Mouse (Mus musculus) spleen, adult 2 months (tissue): ENCODE measurements around the gene Tpcn2.

ENCODE experiments used
- CTCF ChIP-seq: fragments of 200-500 bp; IDR thresholded peaks from 2 replicates; pipeline ENCODE4 v1.5.1; 2011; ENCODE audit warnings: mild to moderate bottlenecking, inconsistent platforms; ENCODE audit not compliant: insufficient read depth, insufficient read length, insufficient replicate concordance; ENCODE audit errors: extremely low read depth
- POLR2A ChIP-seq: fragments of 200-500 bp; IDR thresholded peaks from 2 replicates; pipeline ENCODE4 v1.6.1; 2011; ENCODE audit warnings: low read depth, low read length, inconsistent platforms

DNA sequence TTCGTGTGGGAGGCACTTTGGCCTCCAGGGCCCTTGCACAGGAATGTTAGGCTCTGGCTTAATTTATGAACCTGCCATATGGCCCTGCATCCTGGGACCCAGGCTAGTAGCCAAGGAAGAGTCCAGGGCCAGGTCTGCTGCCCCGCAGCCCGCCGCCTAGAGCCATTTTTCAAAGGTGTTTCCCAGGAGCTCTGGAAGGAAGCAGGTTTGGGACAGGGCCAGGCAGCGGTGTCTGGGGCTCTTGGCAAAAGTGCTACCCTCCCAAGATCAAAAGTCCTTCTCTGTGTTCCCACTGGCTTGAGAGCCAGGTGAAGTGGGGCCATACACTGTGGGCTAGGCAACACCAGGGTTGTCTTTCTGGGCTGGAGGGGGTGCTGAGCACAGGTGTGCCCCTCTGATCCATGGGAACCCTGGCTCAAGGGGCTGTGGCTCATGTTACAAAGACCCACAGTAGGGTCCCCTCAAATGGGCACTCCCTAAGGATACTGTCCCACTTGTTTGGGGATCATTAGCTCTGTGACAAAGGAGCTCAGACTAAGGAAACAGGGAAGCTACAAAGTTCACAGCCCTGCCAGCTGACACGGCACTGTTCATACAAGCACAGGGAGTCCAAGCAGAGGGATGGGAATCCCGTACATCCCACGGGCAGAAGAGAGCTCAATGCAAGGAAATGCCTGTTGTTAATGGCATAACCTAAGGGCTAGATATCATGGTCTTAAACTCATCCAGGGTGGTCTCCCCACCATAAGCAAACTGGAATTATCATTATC, 43.9 kb downstream of the Tpcn2 start:
- no peak for TF ChIP-seq CTCF
- no peak for TF ChIP-seq POLR2A
